Mouse (Mus musculus) spleen, adult 2 months (tissue): ENCODE measurements around the gene Fbln2.

ENCODE experiments used
- CTCF ChIP-seq: fragments of 200-500 bp; IDR thresholded peaks from 2 replicates; pipeline ENCODE4 v1.5.1; 2011; ENCODE audit warnings: mild to moderate bottlenecking, inconsistent platforms; ENCODE audit not compliant: insufficient read depth, insufficient read length, insufficient replicate concordance; ENCODE audit errors: extremely low read depth
- POLR2A ChIP-seq: fragments of 200-500 bp; IDR thresholded peaks from 2 replicates; pipeline ENCODE4 v1.6.1; 2011; ENCODE audit warnings: low read depth, low read length, inconsistent platforms

DNA sequence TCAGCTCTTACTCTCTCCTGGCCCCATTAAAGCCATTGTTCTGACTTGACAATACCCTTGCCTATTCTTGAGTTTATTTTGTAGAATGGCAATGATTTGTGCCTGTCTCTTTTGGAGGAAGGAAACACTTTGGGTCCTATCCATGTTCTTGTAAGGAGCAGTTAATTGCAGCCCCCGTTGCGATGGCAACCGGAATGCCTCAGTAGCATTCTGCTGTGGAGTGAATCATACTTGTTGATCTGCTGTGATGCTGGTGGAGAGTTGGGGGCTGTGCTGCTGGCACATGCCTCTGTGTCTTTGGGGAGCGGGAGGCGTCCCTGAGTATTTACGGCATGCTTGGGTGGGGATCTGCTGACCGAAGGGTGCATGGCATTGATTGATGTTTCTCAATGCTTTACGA is 32.1 kb downstream of the Fbln2 start:
- no peak for TF ChIP-seq CTCF
- no peak for TF ChIP-seq POLR2A
